Mouse (Mus musculus) kidney, postnatal 25 days (tissue): Measurements from ENCODE around the gene Hgd.
A peak's percentile ranks its signal among the peaks of the same experiment; 100 is the strongest.

Experiments used
- DNase-seq, 2 experiments: peaks; one replicate each; pipeline ENCODE4 v3.0.0; 2021; ENCODE audit warnings: mixed read lengths in 2 of 2

Gene Hgd

DNA sequence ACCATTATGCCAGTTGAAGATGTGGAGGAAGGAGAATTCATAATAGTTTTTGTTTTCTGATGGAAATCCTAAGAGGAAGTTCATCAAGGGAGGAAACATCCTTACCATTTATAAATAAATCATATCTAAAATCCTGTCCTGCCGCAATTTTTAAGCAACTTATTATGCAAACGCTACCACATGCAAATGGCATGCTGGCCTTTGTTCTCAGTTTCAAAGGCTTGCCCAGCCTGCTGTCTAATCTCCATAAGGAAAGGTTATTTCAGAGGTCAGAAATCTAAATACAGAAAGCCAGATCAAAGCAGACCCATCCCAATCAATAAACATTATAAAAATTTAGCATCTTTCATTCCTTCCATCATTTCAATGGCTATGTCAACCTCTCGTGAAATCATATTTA lies 1.9 kb downstream of the Hgd start:
- no peak for DNase-seq

DNA sequence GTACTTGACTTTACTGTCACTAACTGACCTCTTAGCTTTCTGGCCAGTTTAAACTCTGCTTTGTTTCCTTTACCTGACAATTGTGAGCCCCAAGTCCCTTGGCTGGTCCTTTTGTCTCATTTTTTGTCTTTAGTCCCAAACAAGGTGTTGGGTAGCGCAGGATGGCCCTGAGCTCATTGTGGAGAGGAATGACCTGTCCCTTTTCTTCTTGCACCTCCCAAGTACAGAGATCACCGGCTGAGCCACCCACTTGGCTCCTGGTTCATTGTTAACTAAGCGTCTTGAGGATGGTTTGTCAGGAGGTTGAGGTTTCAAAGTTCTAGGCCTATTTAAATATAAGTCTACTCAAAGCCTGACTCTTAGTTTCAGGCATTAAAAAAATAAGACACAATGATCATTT lies 3.4 kb downstream of the Hgd start:
- DNase-seq = peak; percentile 66 to 87

DNA sequence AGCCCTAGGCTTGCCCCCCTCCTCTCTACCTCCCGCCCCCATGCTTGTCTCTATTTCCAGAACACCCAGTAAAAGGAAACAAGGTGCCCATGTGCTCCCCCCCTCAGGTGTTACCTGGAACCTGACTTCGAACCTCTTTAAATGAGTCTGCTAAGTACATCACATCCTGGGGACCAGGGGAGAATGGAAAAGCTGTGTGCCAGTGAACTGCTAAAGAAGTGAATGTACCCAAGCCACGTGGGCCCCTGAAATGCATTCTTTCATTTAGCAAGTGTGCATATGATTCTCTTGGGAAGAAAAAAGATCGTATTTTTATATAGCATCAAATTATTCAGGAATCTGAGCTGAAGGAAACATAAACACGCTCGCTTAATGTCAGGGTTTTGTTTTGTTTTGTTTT lies 3.8 kb downstream of the Hgd start:
- no peak for DNase-seq

DNA sequence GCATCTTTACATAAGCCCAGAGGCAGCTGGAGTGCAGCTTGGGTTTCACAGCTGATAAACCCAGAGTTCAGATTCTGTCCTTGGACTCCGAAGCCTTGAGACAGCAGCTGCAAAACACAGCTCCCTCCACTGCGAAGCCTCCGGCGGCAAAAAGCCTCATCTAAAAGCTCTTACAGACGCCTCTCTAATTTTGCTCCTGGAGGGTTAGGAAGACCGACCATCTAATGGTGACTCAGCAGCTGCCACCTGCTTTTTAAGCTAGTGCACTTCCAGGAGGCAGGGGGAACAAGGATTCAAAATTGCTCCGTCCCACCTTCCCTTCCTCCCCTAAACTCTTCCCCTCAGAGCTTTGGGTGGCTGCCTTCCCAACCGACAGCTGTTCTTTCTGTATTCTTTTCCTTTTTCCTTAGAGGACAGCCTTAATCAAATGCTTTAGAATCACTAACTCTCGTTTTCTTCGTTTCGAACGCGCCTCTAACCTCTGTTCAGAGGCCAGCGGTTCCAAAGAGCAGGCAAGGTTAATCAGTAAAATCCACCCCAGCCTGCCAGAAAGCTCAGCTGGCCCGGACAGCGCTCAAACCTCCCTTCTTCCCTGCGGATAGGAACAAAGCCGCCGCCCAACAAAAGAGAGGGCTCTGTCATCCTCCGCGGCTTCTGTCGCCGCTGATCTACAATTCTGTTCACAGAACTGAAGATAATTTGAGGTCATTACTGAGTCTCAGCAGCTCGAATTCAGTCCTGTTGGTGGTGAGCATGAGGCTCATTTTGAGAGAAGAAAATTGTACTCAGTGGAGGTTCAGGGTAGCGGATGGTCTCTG lies 4.5 kb downstream of the Hgd start:
- DNase-seq = peak; percentile 79 to 89

- no peak for DNase-seq
These were observed 5.2 kb downstream of the Hgd start for GRCm38 (mm10) chr16:37585129-37585563.

DNA sequence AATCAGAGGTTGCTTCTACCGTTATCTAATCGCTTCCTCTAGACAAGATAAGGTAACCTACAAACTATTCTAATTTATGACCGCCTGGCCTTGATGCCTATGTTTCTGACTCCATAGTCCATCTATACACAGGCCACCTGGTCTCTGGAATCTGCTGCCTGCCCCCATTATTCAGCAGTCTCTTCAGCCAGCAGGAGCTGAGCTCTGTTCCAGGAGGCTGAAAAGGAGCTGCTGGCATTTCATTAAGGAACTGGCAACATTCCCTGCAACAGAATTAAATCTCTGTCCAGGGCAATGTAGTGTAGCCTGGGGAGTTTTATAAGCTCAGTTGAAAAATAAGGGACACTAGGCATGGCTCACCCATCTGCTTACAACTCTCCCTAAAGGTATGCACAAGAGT lies 11.0 kb downstream of the Hgd start:
- DNase-seq = no peak

GRCm38 (mm10) chr16:37591551-37591950 lies 11.6 kb downstream of the Hgd start:
- DNase-seq = no peak

- DNase-seq = no peak
These were observed 17.5 kb downstream of the Hgd start for GRCm38 (mm10) chr16:37597412-37597811.

DNA sequence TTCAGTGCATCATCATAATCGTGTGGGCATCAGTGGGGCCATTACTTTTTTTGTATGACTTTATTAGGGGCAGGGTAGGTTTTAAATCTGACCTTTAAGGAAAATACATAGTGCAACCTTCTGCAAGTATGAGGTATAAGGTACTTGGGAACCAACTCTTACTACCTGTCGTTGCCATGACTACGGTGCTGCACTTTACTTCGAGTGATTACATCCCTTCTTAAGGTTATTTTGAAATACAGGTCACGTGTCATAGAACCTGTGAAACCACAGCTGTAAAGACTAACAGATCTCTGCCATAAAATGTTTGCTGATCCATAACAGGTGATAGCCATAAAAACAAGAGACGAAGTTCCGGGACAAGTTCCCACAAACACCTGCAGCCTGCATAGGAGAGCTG lies 18.5 kb downstream of the Hgd start:
- no peak for DNase-seq

DNA sequence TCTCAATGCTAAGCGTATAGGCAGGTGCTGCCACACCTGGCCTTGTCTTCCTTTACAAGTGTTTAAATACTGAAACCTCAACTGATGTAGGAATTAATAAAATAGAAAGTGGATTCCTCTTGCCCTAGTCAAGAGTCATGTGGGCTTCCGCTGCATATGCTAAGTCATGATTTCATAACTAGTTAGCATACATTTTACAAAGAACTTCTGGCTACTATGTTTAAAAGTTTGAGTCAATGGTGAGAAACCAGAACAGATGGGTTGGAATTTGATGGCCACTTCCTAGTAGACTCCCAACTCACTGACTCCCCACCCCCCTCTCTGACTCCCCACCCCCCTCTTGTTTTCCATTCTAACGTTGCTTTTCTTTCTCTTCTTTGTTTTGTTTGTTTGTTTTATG lies 19.4 kb downstream of the Hgd start:
- DNase-seq = no peak

DNA sequence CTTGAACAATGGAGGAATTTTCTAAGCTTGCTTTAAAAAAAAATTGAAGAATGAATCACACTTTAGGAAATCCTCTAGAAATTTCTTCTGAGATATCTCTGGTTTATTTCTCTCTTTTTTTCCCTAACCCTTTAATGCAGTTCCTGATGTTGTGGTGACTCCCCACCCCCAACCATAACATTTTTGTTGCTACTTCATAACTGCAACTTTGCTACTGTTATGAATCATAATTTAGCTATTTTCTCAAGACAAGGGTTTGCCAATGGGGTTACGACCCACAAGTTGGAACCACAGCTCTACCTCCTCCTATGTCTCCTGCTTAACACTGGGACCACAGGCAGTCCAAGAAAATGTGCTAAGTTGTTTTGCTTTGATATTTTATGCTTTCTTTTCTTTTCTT lies 23.5 kb downstream of the Hgd start:
- no peak for DNase-seq

GRCm38 (mm10) chr16:37604243-37604642 lies 24.3 kb downstream of the Hgd start:
- no peak for DNase-seq

- no peak for DNase-seq
These were observed 30.4 kb downstream of the Hgd start for GRCm38 (mm10) chr16:37610333-37610732.

DNA sequence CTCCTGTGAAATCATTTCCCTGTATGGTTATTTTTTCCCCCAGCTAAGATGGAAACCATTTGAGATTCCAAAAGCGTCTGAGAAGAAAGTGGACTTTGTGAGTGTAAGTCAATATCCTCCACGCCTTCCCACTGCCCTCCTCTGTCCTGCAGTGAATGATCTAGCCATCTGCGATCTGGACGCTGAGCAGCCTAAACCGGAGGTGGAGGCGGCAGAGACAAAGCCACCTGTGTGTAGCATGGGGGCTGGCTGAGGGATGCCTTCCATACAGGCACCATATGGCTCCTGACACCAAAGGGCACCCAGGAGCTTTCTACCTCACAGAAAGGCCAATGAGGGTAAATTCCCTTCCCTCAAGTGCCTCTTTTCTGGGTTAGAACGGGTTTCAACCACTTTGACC lies 31.1 kb downstream of the Hgd start:
- no peak for DNase-seq

- no peak for DNase-seq
These were observed 32.1 kb downstream of the Hgd start for GRCm38 (mm10) chr16:37612013-37612412.

GRCm38 (mm10) chr16:37614540-37614939 lies 34.6 kb downstream of the Hgd start:
- DNase-seq = no peak

DNA sequence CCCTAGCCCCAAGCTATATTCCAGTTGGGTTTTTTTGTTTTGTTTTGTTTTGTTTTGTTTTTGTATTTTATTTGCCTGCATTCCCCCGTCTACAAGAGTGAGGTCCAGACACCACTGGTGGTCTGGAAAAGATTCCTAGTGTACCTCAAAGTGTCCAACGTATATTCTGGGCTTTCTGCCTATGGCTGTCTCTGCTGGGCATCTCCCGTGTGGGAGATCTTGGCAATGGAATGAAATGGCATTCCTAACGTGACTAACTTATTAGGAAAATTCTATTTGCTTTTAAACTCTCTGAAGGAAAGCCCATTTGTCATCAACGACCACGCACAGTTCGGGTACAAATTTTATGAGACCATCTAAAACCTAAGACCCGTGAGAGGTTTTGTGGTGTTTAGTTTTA lies 35.5 kb downstream of the Hgd start:
- DNase-seq = no peak

GRCm38 (mm10) chr16:37616104-37616503 lies 36.2 kb downstream of the Hgd start:
- no peak for DNase-seq

DNA sequence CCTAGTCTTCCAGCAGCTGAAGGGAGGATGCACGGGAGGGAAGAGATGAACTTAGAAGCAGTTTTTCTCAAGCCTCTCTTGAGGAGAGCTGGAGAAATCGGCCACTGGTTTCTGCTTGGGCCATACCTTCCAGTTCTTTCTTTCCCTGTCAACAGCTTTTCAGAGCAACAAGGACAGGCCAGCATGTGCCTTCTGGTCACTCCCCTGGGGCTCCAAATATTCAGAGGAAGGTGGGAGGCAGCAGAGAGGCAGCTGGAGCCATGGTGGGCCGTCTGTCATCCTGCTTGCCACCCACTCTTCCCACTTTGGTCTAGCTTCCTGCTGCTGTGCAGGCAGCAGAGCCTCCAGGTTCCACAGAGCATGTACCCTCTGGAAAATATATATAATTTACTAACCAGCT lies 37.7 kb downstream of the Hgd start:
- no peak for DNase-seq

DNA sequence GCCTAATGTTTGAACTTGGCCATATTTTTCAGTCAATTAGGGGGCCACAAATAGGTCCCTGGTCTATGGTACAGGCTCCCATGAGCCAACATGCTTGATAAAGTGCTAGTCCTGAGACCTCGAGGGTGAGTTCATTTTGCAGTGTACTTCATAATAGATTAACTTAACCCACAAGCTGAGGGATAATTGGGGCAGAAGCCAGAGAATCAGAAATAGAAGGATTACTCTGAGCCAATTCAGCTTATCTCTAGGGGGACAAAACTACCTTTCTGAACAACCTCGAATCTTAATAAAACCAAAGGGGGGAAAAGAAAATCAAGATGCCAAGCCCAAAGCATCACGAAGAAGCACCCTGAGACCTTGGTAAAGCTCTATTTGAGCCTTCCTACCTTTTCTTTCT lies 42.5 kb downstream of the Hgd start:
- no peak for DNase-seq

GRCm38 (mm10) chr16:37622919-37623318 lies 43.0 kb downstream of the Hgd start:
- no peak for DNase-seq

- DNase-seq = no peak
These were observed 46.5 kb downstream of the Hgd start for GRCm38 (mm10) chr16:37626388-37626949.

DNA sequence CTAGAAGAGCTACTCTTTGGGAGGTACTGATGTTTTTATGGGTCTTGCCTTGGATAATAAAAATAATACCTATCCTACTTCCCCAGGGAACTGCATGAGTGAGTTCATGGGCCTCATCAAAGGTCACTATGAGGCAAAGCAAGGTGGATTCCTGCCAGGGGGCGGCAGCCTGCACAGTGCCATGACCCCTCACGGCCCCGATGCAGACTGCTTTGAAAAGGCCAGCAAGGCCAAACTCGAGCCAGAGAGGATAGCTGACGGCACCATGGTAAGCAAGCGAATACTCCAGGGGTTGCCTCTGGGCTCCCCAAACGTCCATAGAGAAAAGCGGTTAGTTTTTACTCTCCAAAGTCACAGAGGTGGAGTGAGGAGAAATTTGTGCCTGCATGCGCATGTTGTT lies 48.4 kb downstream of the Hgd start:
- peak; percentile 53 to 67 for DNase-seq

DNA sequence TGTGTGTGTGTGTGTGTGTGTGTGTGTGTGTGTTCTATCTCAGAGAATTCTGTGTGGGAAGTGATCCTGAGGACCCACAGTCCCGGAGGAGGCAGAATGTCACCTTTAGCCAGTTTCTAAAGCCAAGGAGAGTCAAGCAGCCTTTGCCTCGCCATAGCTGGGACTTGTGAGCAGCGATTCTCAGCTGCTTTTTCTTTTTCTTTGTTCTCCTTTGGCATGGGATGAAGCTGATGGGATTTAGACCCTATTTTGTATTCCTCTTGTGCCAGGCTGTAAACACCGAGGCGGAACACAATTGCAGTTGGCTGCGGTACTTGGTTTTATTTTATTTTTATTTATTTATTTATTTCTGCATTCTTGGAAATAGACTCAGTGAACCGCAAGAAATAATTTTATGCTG lies 49.1 kb downstream of the Hgd start:
- no peak for DNase-seq

DNA sequence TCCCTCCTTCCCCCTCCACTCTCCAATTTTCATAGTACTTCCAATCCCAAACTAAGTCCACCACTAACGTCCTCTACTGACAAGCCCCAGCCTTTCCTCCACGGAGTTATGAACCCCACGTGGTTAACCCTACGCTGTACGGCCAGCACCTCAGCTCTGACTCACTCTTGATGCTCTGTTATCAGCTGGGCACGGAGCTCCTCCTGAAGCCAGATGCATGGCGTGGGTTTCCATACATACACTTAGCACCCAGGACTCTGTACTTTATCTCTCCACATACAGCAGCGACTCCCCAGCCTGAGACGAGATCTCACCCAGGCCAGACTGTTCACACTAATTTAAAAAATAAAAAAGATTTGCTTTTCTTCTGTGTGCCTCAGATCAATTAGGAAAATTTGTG lies 54.6 kb downstream of the Hgd start:
- DNase-seq = no peak
